Mouse (Mus musculus) lung, postnatal 4 days (tissue): Measurements from ENCODE around the gene Rab14.
A peak's percentile ranks its signal among the peaks of the same experiment; 100 is the strongest.

Experiments
- DNase-seq, 2 experiments: peaks; one replicate each; pipeline ENCODE4 v3.0.0; 2021

Rab14 gene

DNA sequence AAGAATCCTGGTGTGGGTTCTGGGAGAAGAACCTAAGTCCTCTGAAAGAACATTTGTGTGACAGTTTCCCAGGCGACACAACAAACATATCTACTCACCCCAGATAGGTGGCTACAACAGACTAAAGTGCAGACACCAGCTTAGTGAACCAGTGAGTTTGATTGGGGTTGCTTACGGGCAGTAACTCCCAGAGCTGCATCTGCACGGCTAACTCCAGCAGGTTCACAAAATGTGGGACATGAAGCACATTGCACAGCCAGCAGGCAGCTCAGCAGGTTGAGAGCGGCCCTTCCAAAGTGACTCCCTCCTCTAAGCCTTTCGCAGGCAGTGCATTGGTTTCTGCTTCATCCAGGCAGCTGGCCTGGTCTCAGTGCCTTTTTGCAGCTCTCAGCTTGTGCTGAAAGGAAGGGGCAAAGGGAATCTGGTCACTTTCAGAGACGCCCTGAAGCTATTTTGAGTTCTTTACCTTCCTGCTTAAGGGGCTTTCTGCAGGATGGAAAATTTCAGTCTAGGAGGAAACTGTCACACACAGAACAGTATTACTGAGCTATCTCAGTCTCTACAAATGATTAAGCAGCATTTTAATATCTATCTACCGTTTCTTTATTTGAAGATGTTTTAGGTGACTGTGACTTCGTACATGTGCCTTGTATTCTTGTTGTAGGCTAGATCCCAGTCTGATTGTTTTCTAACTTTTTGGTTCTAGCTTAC lies 46.9 kb downstream of the Rab14 start:
- DNase-seq, result no peak

DNA sequence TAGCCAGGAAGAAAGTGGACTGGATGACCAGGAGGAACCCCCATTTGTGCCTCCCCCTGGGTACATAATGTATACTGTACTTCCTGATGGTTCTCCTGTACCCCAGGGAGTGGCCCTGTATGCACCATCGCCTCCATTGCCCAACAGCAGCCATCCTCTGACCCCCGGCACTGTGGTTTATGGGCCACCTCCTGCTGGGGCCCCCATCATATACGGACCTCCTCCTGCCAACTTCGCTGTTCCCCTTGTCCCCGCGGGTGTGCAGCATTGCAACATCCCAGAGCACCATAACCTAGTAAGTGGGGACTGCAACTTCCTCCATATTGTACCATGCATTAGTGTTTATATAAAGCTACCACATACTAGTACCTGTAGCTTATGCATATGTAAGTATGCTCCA lies 47.7 kb downstream of the Rab14 start:
- peak in 1 of 2 experiments; percentile 41 for DNase-seq

DNA sequence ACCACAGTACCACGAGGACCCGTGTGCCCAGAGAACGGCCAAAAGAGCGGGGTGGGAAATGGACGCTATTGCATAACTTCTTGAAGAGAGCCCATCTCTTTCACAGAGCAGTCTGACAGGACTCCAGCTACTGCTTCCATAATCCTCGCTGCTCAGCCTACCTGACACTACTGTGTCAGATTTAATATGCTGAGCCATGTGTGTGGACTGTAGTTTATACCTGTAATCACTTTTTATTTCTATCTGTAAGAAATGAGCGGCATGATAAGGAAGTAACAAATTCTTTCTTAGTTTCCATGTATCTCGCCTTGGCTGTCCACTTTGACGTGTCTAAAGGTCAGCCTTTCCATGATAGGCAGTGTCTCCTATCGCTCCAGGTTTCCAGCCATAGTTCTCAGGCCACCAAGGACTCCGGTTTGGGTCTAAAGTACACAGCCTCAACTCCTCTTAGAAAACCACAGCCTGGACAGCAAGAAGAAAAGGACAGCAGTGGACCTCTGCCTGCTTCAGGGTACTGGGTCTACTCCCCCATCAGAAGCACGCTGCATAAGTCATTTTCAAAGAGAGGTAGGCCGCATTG lies 49.5 kb downstream of the Rab14 start:
- no peak for DNase-seq

DNA sequence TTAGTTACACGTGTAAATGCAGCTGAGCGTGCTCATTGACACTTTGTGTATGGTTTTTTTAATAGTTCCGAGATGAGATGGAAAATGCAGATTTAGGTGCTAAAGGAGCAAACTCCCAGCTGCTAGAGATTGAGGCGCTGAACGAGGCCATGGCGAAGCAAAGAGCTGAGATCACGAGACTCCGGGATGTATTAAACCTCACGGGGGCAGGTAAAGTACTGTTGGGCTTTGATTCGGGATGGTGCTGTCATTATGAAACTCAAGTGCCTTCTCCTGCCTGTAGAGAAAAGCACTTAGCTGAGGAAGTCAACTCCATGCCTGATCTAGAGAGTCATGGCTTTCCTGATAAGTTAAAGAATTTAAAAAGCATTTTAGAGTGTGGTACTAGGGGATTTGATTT lies 52.1 kb downstream of the Rab14 start:
- no peak for DNase-seq

DNA sequence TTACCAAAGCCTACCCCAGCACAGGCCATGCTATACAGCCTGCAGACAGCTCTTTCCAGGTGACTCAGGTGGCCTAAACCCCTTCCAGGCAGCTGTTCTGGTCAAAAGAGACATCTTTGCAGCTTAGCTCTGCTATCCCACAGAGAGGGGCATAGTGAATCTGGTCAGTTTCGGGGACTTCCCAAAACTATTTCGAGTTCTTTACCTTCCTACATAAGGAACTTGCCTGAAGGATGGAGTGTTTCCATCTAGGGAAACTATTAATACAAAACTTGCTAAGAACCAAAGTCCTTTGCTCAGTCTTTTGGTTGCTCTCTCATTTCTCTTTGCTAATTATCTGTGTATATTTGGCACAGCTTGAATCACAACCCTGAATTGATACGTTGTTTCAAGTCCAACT lies 59.2 kb downstream of the Rab14 start:
- DNase-seq, result no peak

DNA sequence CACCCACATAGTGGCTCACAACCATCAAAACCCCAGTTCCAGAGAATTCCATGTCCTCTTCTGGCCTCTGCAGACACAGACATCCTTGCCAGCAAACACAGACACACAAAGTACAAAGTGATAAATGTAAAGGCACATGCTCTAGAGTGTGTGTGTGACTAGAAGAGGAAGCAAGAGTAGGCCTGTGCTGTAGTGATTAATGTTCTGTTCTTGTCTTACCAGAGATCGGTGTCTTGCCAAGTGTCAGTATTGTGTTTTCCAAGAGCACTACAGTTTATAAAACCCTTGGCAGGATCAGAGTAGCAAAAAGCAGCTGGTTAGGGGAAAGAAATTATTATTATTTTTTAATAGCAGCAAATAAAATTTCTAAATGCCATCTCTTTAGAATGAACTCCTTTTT lies 62.3 kb downstream of the Rab14 start:
- no peak for DNase-seq

DNA sequence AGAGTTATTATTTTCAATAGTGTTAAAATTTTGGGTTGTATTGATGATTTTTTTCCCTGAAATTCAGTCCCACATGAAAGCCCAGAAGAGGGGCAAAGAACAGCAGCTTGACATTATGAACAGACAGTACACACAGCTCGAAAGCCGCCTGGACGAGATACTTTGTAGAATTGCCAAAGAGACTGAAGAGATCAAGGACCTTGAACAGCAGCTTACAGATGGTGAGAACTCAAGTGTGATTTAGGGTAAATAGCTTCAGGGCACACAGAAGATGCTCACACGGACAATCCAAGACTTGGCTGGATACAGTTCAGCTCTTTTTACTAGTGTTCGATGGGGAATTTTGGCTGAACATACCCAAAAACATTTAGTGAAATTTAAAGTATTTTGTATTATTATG lies 67.0 kb downstream of the Rab14 start:
- DNase-seq, result no peak

DNA sequence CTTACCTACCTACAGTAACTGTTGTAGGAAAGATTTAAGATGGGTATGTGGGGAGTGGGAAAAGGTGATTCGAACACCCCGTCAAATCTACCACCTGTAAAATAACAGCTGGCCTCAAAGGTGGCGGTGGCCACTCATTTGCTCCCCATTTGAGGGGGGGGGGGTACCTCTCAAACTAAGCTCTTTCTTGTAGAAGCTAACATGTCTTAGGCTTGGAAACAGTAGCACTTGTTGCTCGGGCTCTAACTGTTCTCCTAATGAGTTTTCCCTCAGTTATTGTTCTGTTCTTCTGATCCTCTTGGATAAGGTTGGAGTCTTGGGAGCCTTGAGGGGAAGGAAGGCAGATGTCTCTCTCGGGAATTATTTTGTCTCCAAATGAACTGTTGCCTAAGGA lies 68.3 kb downstream of the Rab14 start:
- no peak for DNase-seq

DNA sequence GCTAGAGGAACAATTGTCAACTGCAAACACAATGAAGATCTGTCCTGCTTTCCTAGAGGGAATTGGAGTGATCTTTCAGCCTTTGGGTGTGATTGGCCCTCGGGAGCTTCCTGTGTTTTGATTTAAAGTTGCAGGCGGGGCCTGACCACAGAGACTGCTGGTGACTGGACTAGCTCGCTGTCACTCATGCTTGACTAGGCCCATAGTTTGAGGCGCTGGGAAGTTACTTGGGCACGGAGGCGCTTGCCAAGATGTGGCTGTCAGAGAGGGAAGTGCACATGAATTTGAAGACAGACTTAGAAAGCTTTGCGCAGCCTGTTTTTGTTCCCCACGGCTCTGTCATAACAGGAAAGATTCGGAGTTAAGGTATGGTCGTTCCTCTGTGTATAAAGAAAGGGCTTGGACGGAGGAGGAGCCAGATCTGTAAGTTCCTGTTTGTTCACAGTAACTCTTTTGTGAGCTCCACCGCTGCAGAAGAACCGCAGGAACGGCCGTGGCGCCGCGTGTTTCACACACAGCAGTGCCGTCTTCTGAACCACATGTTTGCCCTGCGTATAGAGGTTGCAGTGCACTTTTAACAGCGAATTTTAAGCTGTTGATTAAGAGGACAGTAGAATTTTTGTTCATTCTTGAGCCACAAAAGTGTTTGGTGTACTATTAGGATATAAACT lies 68.8 kb downstream of the Rab14 start:
- DNase-seq, result peak; percentile 97

DNA sequence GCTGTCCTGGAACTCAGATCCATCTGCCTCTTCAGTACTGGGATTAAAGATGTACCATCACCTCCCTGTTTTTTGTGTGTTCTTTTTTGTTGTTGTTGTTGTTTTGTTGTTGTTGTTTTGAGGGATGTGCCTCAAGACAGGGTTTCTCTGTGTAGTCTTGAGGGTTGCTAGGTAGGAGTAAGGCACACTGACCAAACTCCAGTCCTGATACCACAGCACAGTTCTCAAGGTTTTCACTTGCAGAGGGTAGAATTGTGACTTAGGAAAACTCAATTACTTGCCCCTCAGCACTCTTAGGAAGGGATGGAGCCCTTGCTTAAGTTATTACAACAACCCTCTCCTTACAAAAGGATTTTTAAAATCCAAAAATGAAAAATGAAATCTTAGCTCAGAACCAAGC lies 69.4 kb downstream of the Rab14 start:
- no peak for DNase-seq
